Mouse (Mus musculus) MEL (cell line): ENCODE measurements around the gene Hmg20a.

Source experiments
- CTCF ChIP-seq, 3 experiments: IDR thresholded peaks in 2 of 3; conservative IDR thresholded peaks in 1 of 3; 2 replicates each; pipeline ENCODE4 v1.5.1; 2011 to 2012; ENCODE audit warnings: low read length in 3 of 3, low read depth in 2 of 3, mild to moderate bottlenecking in 2 of 3, improper control_type of control experiment in 1 of 3, inconsistent platforms in 1 of 3, mixed read lengths in 1 of 3, moderate library complexity in 1 of 3; ENCODE audit not compliant: control insufficient read depth in 1 of 3, insufficient read depth in 1 of 3, poor library complexity in 1 of 3, severe bottlenecking in 1 of 3
- EP300 ChIP-seq, 2 experiments: IDR thresholded peaks; 2 replicates each; pipeline ENCODE4 v1.6.1; 2011; ENCODE audit warnings: improper control_type of control experiment in 2 of 2, low read length in 2 of 2, low read depth in 1 of 2, mild to moderate bottlenecking in 1 of 2
- GABPA ChIP-seq: IDR thresholded peaks from 2 replicates; pipeline ENCODE4 v1.6.1; 2012; ENCODE audit warnings: low read depth, mild to moderate bottlenecking, inconsistent platforms, low read length, improper control_type of control experiment, moderate library complexity
- GATA1 ChIP-seq: IDR thresholded peaks from 2 replicates; pipeline ENCODE4 v1.6.1; 2011; ENCODE audit warnings: low read depth, low read length, improper control_type of control experiment
- POLR2A ChIP-seq, 2 experiments: IDR thresholded peaks; 2 replicates each; pipeline ENCODE4 v1.6.1; 2011 to 2012; ENCODE audit warnings: low read length in 2 of 2, mild to moderate bottlenecking in 2 of 2, control low read depth in 1 of 2, improper control_type of control experiment in 1 of 2, low read depth in 1 of 2, moderate library complexity in 1 of 2; ENCODE audit not compliant: control insufficient read depth in 1 of 2, insufficient read depth in 1 of 2, poor library complexity in 1 of 2
- POLR2AphosphoS5 ChIP-seq: IDR thresholded peaks from 2 replicates; pipeline ENCODE4 v1.6.1; 2012; ENCODE audit warnings: low read depth, borderline replicate concordance, mild to moderate bottlenecking, inconsistent platforms, low read length, moderate library complexity, mixed read lengths
- RAD21 ChIP-seq: IDR thresholded peaks from 2 replicates; pipeline ENCODE4 v1.6.1; 2011; ENCODE audit warnings: mild to moderate bottlenecking, low read depth, low read length, improper control_type of control experiment
- SMC3 ChIP-seq: IDR thresholded peaks from 2 replicates; pipeline ENCODE4 v1.6.1; 2011; ENCODE audit warnings: low read depth, low read length, improper control_type of control experiment
- TCF12 ChIP-seq: IDR thresholded peaks from 2 replicates; pipeline ENCODE4 v1.6.1; 2014; ENCODE audit warnings: low read depth, mild to moderate bottlenecking, inconsistent platforms, low read length, improper control_type of control experiment, moderate library complexity
- ZNF384 ChIP-seq: IDR thresholded peaks from 2 replicates; pipeline ENCODE4 v1.6.1; 2012; ENCODE audit warnings: low read depth, mild to moderate bottlenecking, inconsistent platforms, low read length, improper control_type of control experiment

DNA sequence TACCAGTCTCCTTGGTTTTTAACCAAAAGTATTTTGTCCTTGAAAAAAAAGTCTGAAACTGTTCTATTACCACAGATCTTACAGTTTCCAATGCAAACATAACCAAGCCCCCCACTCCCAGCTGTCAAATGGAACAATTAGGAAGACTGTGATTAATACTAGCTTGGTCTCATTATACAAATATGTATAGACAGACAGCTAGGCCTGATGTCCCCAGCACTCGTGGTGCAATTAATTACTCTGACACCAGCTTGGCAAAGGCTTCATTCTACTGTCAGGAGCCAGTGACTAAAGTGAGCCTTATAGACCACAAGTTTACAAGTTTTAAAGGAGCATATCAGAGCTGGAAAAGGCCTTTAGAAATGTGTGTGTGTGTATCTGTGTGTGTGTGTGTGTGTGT, 74.5 kb downstream of the Hmg20a start:
- TF ChIP-seq TCF12 (no peak), RAD21 (no peak), CTCF (IDR thresholded peaks at IDR 0.05 in 2 of 3, conservative IDR thresholded peaks at IDR 0.05 in 1 of 3; ENCODE audit: control insufficient read depth in 1 of 3, insufficient read depth in 1 of 3, low read depth in 2 of 3, low read length in 3 of 3, poor library complexity in 1 of 3, severe bottlenecking in 1 of 3) (no peak), EP300 (IDR thresholded peaks at IDR 0.05; ENCODE audit: low read depth in 1 of 2, low read length in 2 of 2) (no peak), GATA1 (no peak), GABPA (no peak), POLR2A (IDR thresholded peaks at IDR 0.05; ENCODE audit: control insufficient read depth in 1 of 2, insufficient read depth in 1 of 2, low read depth in 1 of 2, low read length in 2 of 2, poor library complexity in 1 of 2) (no peak), SMC3 (no peak), ZNF384 (no peak), POLR2AphosphoS5 (no peak)
